Mouse (Mus musculus): ENCODE data around the gene Krtap4-2. TPM values are rescaled to one million over a fixed set of nuclear protein-coding genes. Genes with fewer than 3 reads are reported as not detected.
"Not testable (repeated sequence)": the region's sequence is repeated elsewhere in the genome, so short reads cannot be mapped to it uniquely, and the experiment has no call there.

Krtap4-2 gene
- not detected in 2 replicates for polyA plus RNA-seq (2012; ENCODE audit: insufficient read depth, insufficient read length, missing spikeins)

GRCm38 (mm10) chr11:99634653-99635134 lies at the start of gene Krtap4-2:
Gene Krtap4-2 (minus strand): TSS chr11:99635084.
- no peak within 1 kb of the TSS for H3K4me3 ChIP-seq (ENCODE audit: insufficient read depth, low read length)
- no peak for TF ChIP-seq CTCF (IDR thresholded peaks at IDR 0.05; ENCODE audit: low read depth, low read length)
- TF ChIP-seq POLR2A (IDR thresholded peaks at IDR 0.05; ENCODE audit: borderline replicate concordance, low read depth, low read length) = no peak
- H3K4me1 ChIP-seq (ENCODE audit: control insufficient read depth, insufficient read depth, low read length) = no peaks in the 10 kb centered on the region
- H3K27ac ChIP-seq (ENCODE audit: insufficient read depth, low read depth, low read length) = no peak within 1 kb of the TSS

GRCm38 (mm10) chr11:99683481-99683880 lies 48.6 kb upstream of the Krtap4-2 start:
- Histone ChIP-seq H3K4me3 (ENCODE audit: insufficient read depth, low read length) (no peak overlapping the region), H3K27ac (ENCODE audit: insufficient read depth, low read depth, low read length) (no peak overlapping the region), H3K4me1 (ENCODE audit: control insufficient read depth, insufficient read depth, low read length) (no peaks in the 10 kb centered on the region)
- TF ChIP-seq CTCF (IDR thresholded peaks at IDR 0.05; ENCODE audit: low read depth, low read length) (no peak), POLR2A (IDR thresholded peaks at IDR 0.05; ENCODE audit: borderline replicate concordance, low read depth, low read length) (no peak)

DNA sequence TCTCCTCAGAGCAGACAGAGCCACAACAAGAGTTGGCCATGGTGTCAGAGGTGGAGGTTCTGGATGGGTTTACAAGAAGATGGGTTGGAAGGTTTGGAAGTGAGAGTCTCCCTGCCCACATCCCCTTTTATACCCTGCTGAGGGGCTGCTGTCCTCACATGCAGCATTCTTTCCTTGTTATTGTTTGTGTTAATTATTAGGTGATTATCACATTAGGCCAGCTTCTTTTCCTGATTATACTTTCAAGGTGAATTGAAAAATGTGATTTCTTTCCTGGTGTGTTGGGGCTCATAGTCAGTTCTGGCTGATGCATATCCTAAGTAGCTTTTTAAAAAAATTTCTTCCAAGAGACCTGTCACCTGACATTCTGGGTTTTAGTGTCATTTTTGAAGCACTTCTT lies 31.0 kb upstream of the Krtap4-2 start, which contains the start of gene Krtap4-6:
Gene Krtap4-6 (minus strand): TSS at position 101 of the 400 bp plus-strand sequence.
- TF ChIP-seq CTCF (IDR thresholded peaks at IDR 0.05; ENCODE audit: low read depth, low read length) = no peak
- H3K27ac ChIP-seq (ENCODE audit: insufficient read depth, low read depth, low read length) = no peak within 1 kb of the TSS
- no peak within 1 kb of the TSS for H3K4me3 ChIP-seq (ENCODE audit: insufficient read depth, low read length)
- no peaks in the 10 kb centered on the region for H3K4me1 ChIP-seq (ENCODE audit: control insufficient read depth, insufficient read depth, low read length)

- no peak overlapping the region for H3K4me3 ChIP-seq (ENCODE audit: insufficient read depth, low read length)
- H3K4me1 ChIP-seq (ENCODE audit: control insufficient read depth, insufficient read depth, low read length) = no peaks in the 10 kb centered on the region
- TF ChIP-seq CTCF (IDR thresholded peaks at IDR 0.05; ENCODE audit: low read depth, low read length) = no peak
- TF ChIP-seq POLR2A (IDR thresholded peaks at IDR 0.05; ENCODE audit: borderline replicate concordance, low read depth, low read length) = no peak
- H3K27ac ChIP-seq (ENCODE audit: insufficient read depth, low read depth, low read length) = no peak overlapping the region
Measured at GRCm38 (mm10) chr11:99662802-99663201, 27.9 kb upstream of the Krtap4-2 start.

DNA sequence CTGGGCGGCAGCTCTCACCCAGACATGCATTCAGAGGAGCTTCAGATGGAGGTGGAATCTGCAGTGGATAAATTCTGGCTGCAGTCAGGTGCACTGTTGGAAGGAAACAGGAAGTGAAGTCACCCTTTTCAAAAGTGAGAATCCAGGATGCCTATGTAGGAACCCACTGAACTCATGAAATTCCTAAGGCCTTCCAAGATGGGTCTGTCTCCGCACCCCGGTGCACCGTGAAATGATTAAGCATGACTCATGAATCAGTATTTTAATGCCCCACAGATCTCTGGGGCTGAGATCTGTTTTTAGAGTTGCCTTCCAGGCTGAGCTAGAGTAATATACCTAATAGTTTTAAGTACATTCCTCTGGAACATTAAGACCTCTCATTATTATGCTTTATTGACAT lies 24.4 kb upstream of the Krtap4-2 start:
- Histone ChIP-seq H3K27ac (ENCODE audit: insufficient read depth, low read depth, low read length) (no peak overlapping the region), H3K4me3 (ENCODE audit: insufficient read depth, low read length) (no peak overlapping the region), H3K4me1 (ENCODE audit: control insufficient read depth, insufficient read depth, low read length) (no peaks in the 10 kb centered on the region)
- TF ChIP-seq POLR2A (IDR thresholded peaks at IDR 0.05; ENCODE audit: borderline replicate concordance, low read depth, low read length) = no peak
- TF ChIP-seq CTCF (IDR thresholded peaks at IDR 0.05; ENCODE audit: low read depth, low read length) = no peak

DNA sequence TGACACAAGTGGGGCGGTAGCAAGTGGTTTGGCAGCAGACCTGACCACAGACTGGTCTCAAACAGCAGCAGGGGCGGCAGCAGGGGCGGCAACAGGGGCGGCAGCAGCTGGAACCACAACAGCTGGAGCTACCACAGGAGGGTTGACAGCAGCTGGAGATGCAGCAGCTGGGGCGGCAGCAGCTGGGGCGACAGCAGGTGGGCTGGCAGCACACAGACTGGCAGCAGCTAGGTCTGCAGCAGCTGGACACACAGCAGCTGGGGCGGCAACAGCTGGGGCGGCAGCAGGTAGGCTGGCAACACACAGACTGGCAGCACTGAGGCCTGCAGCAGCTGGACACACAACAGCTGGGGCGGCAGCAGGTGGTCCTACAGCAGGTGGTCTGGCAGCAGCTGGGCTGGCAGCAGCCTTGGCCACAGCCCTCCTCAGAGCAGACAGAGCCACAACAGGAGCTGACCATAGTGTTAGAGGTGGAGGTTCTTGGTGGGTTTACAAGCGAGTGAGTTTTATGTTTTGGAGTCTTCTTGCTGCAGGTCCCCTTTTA lies 23.7 kb upstream of the Krtap4-2 start, which contains the start of gene Gm11563:
Gene Gm11563 (minus strand): TSS at position 494 of the 544 bp plus-strand sequence.
- H3K4me1 ChIP-seq (ENCODE audit: control insufficient read depth, insufficient read depth, low read length); H3K4me3 ChIP-seq (ENCODE audit: insufficient read depth, low read length); H3K27ac ChIP-seq (ENCODE audit: insufficient read depth, low read depth, low read length): not testable (repeated sequence)

DNA sequence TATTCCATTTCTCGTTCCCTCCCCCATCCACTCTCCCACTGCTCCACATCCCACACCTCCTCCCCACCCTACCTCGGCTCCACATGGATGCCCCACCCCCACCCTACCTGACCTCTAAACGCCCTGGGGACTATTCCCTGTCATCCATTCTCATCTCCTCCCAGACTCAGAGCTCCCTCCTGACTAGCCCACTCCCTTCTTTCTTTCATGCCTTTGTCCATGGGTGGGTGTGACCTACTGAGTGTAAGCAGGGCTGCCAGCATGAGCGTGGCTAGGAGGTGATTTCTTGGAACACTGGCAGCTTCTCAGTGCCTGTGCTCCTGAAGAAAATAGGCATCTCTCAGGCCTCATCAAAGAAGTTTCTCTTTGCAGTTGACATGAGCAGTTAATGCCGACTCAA lies 22.2 kb upstream of the Krtap4-2 start:
- no peak overlapping the region for H3K4me3 ChIP-seq (ENCODE audit: insufficient read depth, low read length)
- TF ChIP-seq CTCF (IDR thresholded peaks at IDR 0.05; ENCODE audit: low read depth, low read length) (no peak), POLR2A (IDR thresholded peaks at IDR 0.05; ENCODE audit: borderline replicate concordance, low read depth, low read length) (no peak)
- no peaks in the 10 kb centered on the region for H3K4me1 ChIP-seq (ENCODE audit: control insufficient read depth, insufficient read depth, low read length)
- H3K27ac ChIP-seq (ENCODE audit: insufficient read depth, low read depth, low read length) = no peak overlapping the region

- H3K4me3 ChIP-seq (ENCODE audit: insufficient read depth, low read length) = no peak within 1 kb of the TSS
- no peaks in the 10 kb centered on the region for H3K4me1 ChIP-seq (ENCODE audit: control insufficient read depth, insufficient read depth, low read length)
- no peak within 1 kb of the TSS for H3K27ac ChIP-seq (ENCODE audit: insufficient read depth, low read depth, low read length)
- no peak for TF ChIP-seq POLR2A (IDR thresholded peaks at IDR 0.05; ENCODE audit: borderline replicate concordance, low read depth, low read length)
- no peak for TF ChIP-seq CTCF (IDR thresholded peaks at IDR 0.05; ENCODE audit: low read depth, low read length)
Measured at GRCm38 (mm10) chr11:99650136-99650535, 15.3 kb upstream of the Krtap4-2 start, which contains the start of gene Gm11555. Gene Gm11555 (minus strand): TSS chr11:99650236.

- H3K27ac ChIP-seq (ENCODE audit: insufficient read depth, low read depth, low read length) = no peak overlapping the region
- H3K4me1 ChIP-seq (ENCODE audit: control insufficient read depth, insufficient read depth, low read length) = no peaks in the 10 kb centered on the region
- no peak overlapping the region for H3K4me3 ChIP-seq (ENCODE audit: insufficient read depth, low read length)
- TF ChIP-seq POLR2A (IDR thresholded peaks at IDR 0.05; ENCODE audit: borderline replicate concordance, low read depth, low read length) (no peak), CTCF (IDR thresholded peaks at IDR 0.05; ENCODE audit: low read depth, low read length) (no peak)
Measured at GRCm38 (mm10) chr11:99646444-99646843, 11.6 kb upstream of the Krtap4-2 start.

GRCm38 (mm10) chr11:99644351-99644750 lies 9.5 kb upstream of the Krtap4-2 start:
- Histone ChIP-seq H3K4me3 (ENCODE audit: insufficient read depth, low read length) (no peak overlapping the region), H3K4me1 (ENCODE audit: control insufficient read depth, insufficient read depth, low read length) (no peaks in the 10 kb centered on the region), H3K27ac (ENCODE audit: insufficient read depth, low read depth, low read length) (no peak overlapping the region)
- TF ChIP-seq POLR2A (IDR thresholded peaks at IDR 0.05; ENCODE audit: borderline replicate concordance, low read depth, low read length) = no peak
- no peak for TF ChIP-seq CTCF (IDR thresholded peaks at IDR 0.05; ENCODE audit: low read depth, low read length)

- H3K4me3 ChIP-seq (ENCODE audit: insufficient read depth, low read length); H3K27ac ChIP-seq (ENCODE audit: insufficient read depth, low read depth, low read length); H3K4me1 ChIP-seq (ENCODE audit: control insufficient read depth, insufficient read depth, low read length): not testable (repeated sequence)
Measured at GRCm38 (mm10) chr11:99643635-99644139, 8.8 kb upstream of the Krtap4-2 start, which contains the start of gene Krtap4-7. Gene Krtap4-7 (minus strand): TSS chr11:99644089.

Measured in bone marrow macrophage, adult 2 months (primary cell).